Mouse (Mus musculus) lung, embryonic 14.5 days (tissue): ENCODE measurements at regions not wholly inside any gene's neighbourhood (a gene's known extent, or its start where the extent isn't known, plus 50 kb on each side); places are given as distances from the start of the nearest gene placed in this dataset.
"Not testable (repeated sequence)": the region's sequence is repeated elsewhere in the genome, so short reads cannot be mapped to it uniquely, and the experiment has no call there.

ENCODE experiments used
- ATAC-seq: fragments of 200-750 bp; cut with Nextera tagmentation; 2 replicates; pipeline ENCODE4 v1.8.0; 2017; ENCODE audit warnings: mild to moderate bottlenecking, moderate TSS enrichment, moderate library complexity; ENCODE audit not compliant: insufficient read depth
- DNase-seq: peaks from one replicate; pipeline ENCODE4 v3.0.0-alpha.2; 2015
- H3K27ac ChIP-seq: fragments of 300-500 bp; sonication (generic); 2 replicates; pipeline ENCODE4 v1.5.1; 2014; ENCODE audit warnings: low read depth, mild to moderate bottlenecking, moderate library complexity
- H3K27me3 ChIP-seq: fragments of 300-500 bp; sonication (generic); 2 replicates; pipeline ENCODE4 v1.6.1; 2014; ENCODE audit warnings: low read length, control low read depth; ENCODE audit not compliant: insufficient read depth
- H3K36me3 ChIP-seq: fragments of 300-500 bp; sonication (generic); 2 replicates; pipeline ENCODE4 v1.6.1; 2014; ENCODE audit warnings: control low read depth; ENCODE audit not compliant: insufficient read depth
- H3K4me1 ChIP-seq: fragments of 300-500 bp; sonication (generic); 2 replicates; pipeline ENCODE4 v1.6.1; 2014; ENCODE audit warnings: antibody characterized with exemption, control low read depth; ENCODE audit not compliant: insufficient read depth
- H3K4me2 ChIP-seq: fragments of 300-500 bp; sonication (generic); 2 replicates; pipeline ENCODE4 v1.6.1; 2014; ENCODE audit warnings: mild to moderate bottlenecking
- H3K4me3 ChIP-seq: fragments of 300-500 bp; sonication (generic); 2 replicates; pipeline ENCODE4 v1.5.1; 2014; ENCODE audit warnings: low read depth, low read length
- H3K9ac ChIP-seq: fragments of 300-500 bp; sonication (generic); 2 replicates; pipeline ENCODE4 v1.6.1; 2014
- H3K9me3 ChIP-seq: fragments of 300-500 bp; sonication (generic); 2 replicates; pipeline ENCODE4 v1.6.1; 2016; ENCODE audit warnings: low read depth, low read length, control low read depth
- CTCF ChIP-seq: IDR thresholded peaks from 2 replicates; pipeline ENCODE4 v1.5.1; 2016; ENCODE audit warnings: antibody characterized with exemption, low read depth
- WGBS: fragments of 180-500 bp; shearing (Covaris S2); extraction: QIAGEN DNeasy Blood & Tissue Kit; methylation state at CpG from one replicate; pipeline ENCODE4 v1.1.7; 2014; 5-methylcytosine and 5-hydroxymethylcytosine counted together

DNA sequence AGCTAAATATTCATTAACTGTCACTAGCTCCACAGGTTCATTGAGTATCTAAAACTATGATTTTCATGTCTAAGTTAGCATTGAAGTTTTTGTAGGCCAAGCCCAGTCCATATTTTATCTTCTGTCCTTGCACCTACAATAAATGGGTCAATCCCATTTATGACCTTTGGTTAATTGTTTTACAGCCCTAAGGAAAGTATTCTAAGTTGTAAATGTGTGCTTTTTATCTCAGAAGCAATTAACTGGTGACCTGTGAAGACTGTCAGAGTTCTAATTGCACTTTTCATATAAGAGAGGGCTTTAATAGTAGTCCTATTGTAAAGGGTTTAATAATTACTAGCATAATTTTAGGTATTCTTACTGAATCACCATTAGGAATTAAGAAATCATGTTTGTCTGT lies 984.0 kb upstream of the Fam98a start:
- Histone ChIP-seq H3K4me2 (no peak overlapping the region), H3K9ac (no peak overlapping the region), H3K4me1 (no peaks in the 10 kb centered on the region), H3K36me3 (no peaks in the 10 kb centered on the region), H3K4me3 (no peak overlapping the region), H3K27ac (no peak overlapping the region), H3K9me3 (no peaks in the 10 kb centered on the region), H3K27me3 (no peaks in the 10 kb centered on the region)
- no peak for TF ChIP-seq CTCF
- DNase-seq (no peak), ATAC-seq (no peak)

- Histone ChIP-seq H3K4me1 (no peaks in the 10 kb centered on the region), H3K27ac (no peak overlapping the region), H3K9me3 (no peaks in the 10 kb centered on the region), H3K4me3 (no peak overlapping the region), H3K9ac (no peak overlapping the region), H3K36me3 (no peaks in the 10 kb centered on the region), H3K27me3 (no peaks in the 10 kb centered on the region), H3K4me2 (no peak overlapping the region)
- peak; percentile 77 for ATAC-seq
- DNase-seq, result peak; percentile 41
- no peak for TF ChIP-seq CTCF
Measured at GRCm38 (mm10) chr17:76501732-76502131, 950.0 kb upstream of the Fam98a start.

DNA sequence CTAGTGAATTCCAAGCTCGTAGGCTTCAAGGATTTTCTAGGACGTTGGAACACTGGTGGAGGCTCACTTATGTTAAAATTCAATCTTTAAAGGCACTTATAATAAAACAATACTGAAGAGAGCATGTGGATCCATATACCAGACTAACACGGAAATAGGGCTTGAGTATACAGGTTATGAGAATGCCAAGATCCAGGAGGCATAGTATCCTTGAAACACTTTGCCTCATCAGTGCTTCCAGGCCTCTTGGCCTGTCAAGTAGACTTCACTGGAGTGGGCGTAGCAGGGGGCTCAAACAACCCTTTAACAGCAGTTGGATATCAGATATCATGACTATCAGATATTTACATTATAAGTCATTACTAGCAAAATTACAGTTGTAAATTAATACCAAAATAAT lies 948.7 kb upstream of the Fam98a start:
- no peak for DNase-seq
- H3K4me3 ChIP-seq, result no peak overlapping the region
- H3K36me3 ChIP-seq, result no peaks in the 10 kb centered on the region
- H3K9me3 ChIP-seq, result no peaks in the 10 kb centered on the region
- no peak overlapping the region for H3K27ac ChIP-seq
- 78% methylated on average over 4 of the region's 4 CpGs for WGBS
- TF ChIP-seq CTCF, result no peak
- no peak overlapping the region for H3K9ac ChIP-seq
- no peaks in the 10 kb centered on the region for H3K4me1 ChIP-seq
- no peaks in the 10 kb centered on the region for H3K27me3 ChIP-seq
- no peak overlapping the region for H3K4me2 ChIP-seq
- no peak for ATAC-seq

- not testable (repeated sequence) for H3K27ac ChIP-seq, H3K9ac ChIP-seq, H3K4me2 ChIP-seq, H3K4me3 ChIP-seq, H3K4me1 ChIP-seq, H3K27me3 ChIP-seq, H3K9me3 ChIP-seq, ATAC-seq, H3K36me3 ChIP-seq, DNase-seq
Measured at GRCm38 (mm10) chr17:76499981-76500380, 948.2 kb upstream of the Fam98a start.

GRCm38 (mm10) chr17:76487347-76487746 lies 935.6 kb upstream of the Fam98a start:
- ATAC-seq, result peak; percentile 96
- TF ChIP-seq CTCF, result no peak

GRCm38 (mm10) chr17:76484130-76484529 lies 932.4 kb upstream of the Fam98a start:
- Histone ChIP-seq H3K27ac (no peak overlapping the region), H3K36me3 (no peaks in the 10 kb centered on the region), H3K27me3 (no peaks in the 10 kb centered on the region), H3K9me3 (no peaks in the 10 kb centered on the region), H3K4me1 (no peaks in the 10 kb centered on the region), H3K9ac (no peak overlapping the region), H3K4me2 (no peak overlapping the region), H3K4me3 (no peak overlapping the region)
- ATAC-seq (no peak), DNase-seq (peak; percentile 77)
- no peak for TF ChIP-seq CTCF
- 35% methylated on average over 2 of the region's 2 CpGs for WGBS

More at GRCm38 (mm10) chr17:76487347-76487746, 935.6 kb upstream of the Fam98a start:
- Histone ChIP-seq H3K36me3 (no peaks in the 10 kb centered on the region), H3K9me3 (no peaks in the 10 kb centered on the region), H3K27ac (no peak overlapping the region), H3K9ac (no peak overlapping the region), H3K4me2 (no peak overlapping the region), H3K4me1 (no peaks in the 10 kb centered on the region), H3K27me3 (no peaks in the 10 kb centered on the region), H3K4me3 (no peak overlapping the region)
- WGBS, result 50% methylated on average over 3 of the region's 3 CpGs
- peak; percentile 91 for DNase-seq

- H3K4me2 ChIP-seq, result no peak overlapping the region
- no peak for DNase-seq
- H3K4me3 ChIP-seq, result no peak overlapping the region
- H3K27ac ChIP-seq, result no peak overlapping the region
- 76% methylated on average over 4 of the region's 4 CpGs for WGBS
- H3K4me1 ChIP-seq, result no peaks in the 10 kb centered on the region
- no peaks in the 10 kb centered on the region for H3K36me3 ChIP-seq
- H3K9me3 ChIP-seq, result no peaks in the 10 kb centered on the region
- TF ChIP-seq CTCF, result no peak
- ATAC-seq, result no peak
- H3K27me3 ChIP-seq, result no peaks in the 10 kb centered on the region
- no peak overlapping the region for H3K9ac ChIP-seq
Measured at GRCm38 (mm10) chr17:76451296-76451834, 899.6 kb upstream of the Fam98a start.
